ENCODE assay signal across 28 mouse cellular contexts in genomic region chrX:60542901-60543300, GRCm38 (mm10). TPM values are rescaled to one million over a fixed set of nuclear protein-coding genes. Genes with fewer than 3 reads are reported as not detected.
"Had no signal": no experiment of that assay in that cellular context is flagged by ENCODE, and none has a peak within 500 bp of the region (broad histone marks: within the 10 kb centered on the region; RNA-seq: fewer than 3 reads in every experiment).

No protein-coding gene starts in this region.

- ATAC-seq: liver, postnatal 0 days; lung, postnatal 0 days; midbrain, embryonic 13.5 days; midbrain, embryonic 16.5 days had no signal

- H3K27ac ChIP-seq: kidney, postnatal 0 days; layer of hippocampus, adult 2 months; limb, embryonic 12.5 days; limb, embryonic 15.5 days; liver, embryonic 14.5 days; macrophage; midbrain, embryonic 13.5 days; stomach, embryonic 15.5 days had no signal

- H3K36me3 ChIP-seq: limb, embryonic 12.5 days; limb, embryonic 15.5 days; midbrain, embryonic 13.5 days; stomach, embryonic 15.5 days had no signal

- DNase-seq: kidney, adult 2 months; kidney, postnatal 25 days; left cerebral cortex, postnatal 4 days; liver, postnatal 0 days; lung, embryonic 14.5 days; right cerebral cortex, postnatal 25 days; spleen, adult 18-20 months; thymus, postnatal 25 days had no signal

- H3K27me3 ChIP-seq: limb, embryonic 15.5 days; midbrain, embryonic 13.5 days; stomach, embryonic 15.5 days had no signal

- H3K9me3 ChIP-seq: limb, embryonic 12.5 days; limb, embryonic 15.5 days; midbrain, embryonic 13.5 days; stomach, embryonic 15.5 days had no signal

- H3K4me3 ChIP-seq: layer of hippocampus, adult 2 months; limb, embryonic 12.5 days; limb, embryonic 15.5 days; midbrain, embryonic 13.5 days; stomach, embryonic 15.5 days had no signal

- H3K4me2 ChIP-seq: limb, embryonic 12.5 days; limb, embryonic 15.5 days; liver, embryonic 11.5 days; lung, embryonic 14.5 days; midbrain, embryonic 13.5 days; stomach, embryonic 15.5 days had no signal

- H3K4me1 ChIP-seq: limb, embryonic 12.5 days; limb, embryonic 15.5 days; midbrain, embryonic 13.5 days; stomach, embryonic 15.5 days had no signal

- H3K9ac ChIP-seq: limb, embryonic 12.5 days; limb, embryonic 15.5 days; liver, embryonic 14.5 days; liver, postnatal 0 days; lung, embryonic 14.5 days; midbrain, embryonic 13.5 days; stomach, embryonic 15.5 days had no signal

RNA-seq across cellular contexts. Expression of gene Gm7073, which starts 3.9 kb away (rescaled TPM):
- total RNA-seq: layer of hippocampus, adult 2 months; layer of hippocampus, postnatal 10 days; left cerebral cortex, adult 8-10 months; left cerebral cortex, postnatal 14 days; left cerebral cortex, postnatal 4 days; megakaryocyte, adult 5-6 weeks had no signal
- polyA plus RNA-seq: kidney, adult 2 months; kidney, embryonic 14.5 days; kidney, postnatal 0 days; large intestine, adult 2 months; limb, embryonic 12.5 days; limb, embryonic 15.5 days; liver, embryonic 11.5 days; liver, embryonic 14.5 days; liver, postnatal 0 days; lung, embryonic 14.5 days; lung, postnatal 0 days; macrophage; midbrain, embryonic 13.5 days; midbrain, embryonic 16.5 days; neural tube, embryonic 11.5 days; neural tube, embryonic 14.5 days; stomach, embryonic 15.5 days; thymus, postnatal 0 days had no signal
